Mouse (Mus musculus) hindbrain, embryonic 16.5 days (tissue): ENCODE measurements around the gene Gm20696. TPM values are rescaled to one million over a fixed set of nuclear protein-coding genes. Genes with fewer than 3 reads are reported as not detected.

Source experiments
- ATAC-seq: fragments of 200-750 bp; cut with Nextera tagmentation; 2 replicates; pipeline ENCODE4 v1.8.0; 2017; ENCODE audit warnings: moderate TSS enrichment, moderate library complexity
- H3K27ac ChIP-seq: fragments of 300-500 bp; sonication (generic); 2 replicates; pipeline ENCODE4 v1.5.1; 2014; ENCODE audit warnings: low read depth, mild to moderate bottlenecking, control low read depth, low read length, moderate library complexity
- H3K27me3 ChIP-seq: fragments of 300-500 bp; sonication (generic); replicated peaks from 2 replicates; pipeline ENCODE4 v1.6.1; 2014; ENCODE audit warnings: low read length; ENCODE audit not compliant: control insufficient read depth, insufficient read depth
- H3K36me3 ChIP-seq: fragments of 300-500 bp; sonication (generic); 2 replicates; pipeline ENCODE4 v1.6.1; 2014; ENCODE audit warnings: mild to moderate bottlenecking, low read length, moderate library complexity, mixed read lengths; ENCODE audit not compliant: control insufficient read depth, insufficient read depth
- H3K4me1 ChIP-seq: fragments of 300-500 bp; sonication (generic); 2 replicates; pipeline ENCODE4 v1.6.1; 2014; ENCODE audit warnings: low read depth, low read length; ENCODE audit not compliant: control insufficient read depth, insufficient read depth
- H3K4me2 ChIP-seq: fragments of 300-500 bp; sonication (generic); 2 replicates; pipeline ENCODE4 v1.6.1; 2014; ENCODE audit warnings: mild to moderate bottlenecking, low read length, control low read depth, moderate library complexity
- H3K4me3 ChIP-seq: fragments of 300-500 bp; sonication (generic); 2 replicates; pipeline ENCODE4 v1.5.1; 2014; ENCODE audit warnings: mild to moderate bottlenecking, low read length, control low read depth, moderate library complexity
- H3K9ac ChIP-seq: fragments of 300-500 bp; sonication (generic); 2 replicates; pipeline ENCODE4 v1.6.1; 2014; ENCODE audit warnings: low read depth, mild to moderate bottlenecking, control low read depth, low read length, moderate library complexity
- H3K9me3 ChIP-seq: fragments of 300-500 bp; sonication (generic); 2 replicates; pipeline ENCODE4 v1.6.1; 2014; ENCODE audit warnings: mild to moderate bottlenecking, low read length, moderate library complexity; ENCODE audit not compliant: control insufficient read depth
- WGBS: fragments of 180-500 bp; shearing (Covaris S2); extraction: QIAGEN DNeasy Blood & Tissue Kit; methylation state at CpG from one replicate; pipeline ENCODE4 v1.1.7; 2014; 5-methylcytosine and 5-hydroxymethylcytosine counted together
- polyA plus RNA-seq: library from polyadenylated mRNA; unstranded; fragments of >200 nt; fragmentation: Nextera tagmentation; extraction: Ambion mirVana; gene quantifications from 2 replicates; pipeline ENCODE4 v1.2.1, GENCODE M21; 2015

The Gm20696 gene
- polyA plus RNA-seq, 1 experiment from 2014 or later, result 1.8 TPM

GRCm38 (mm10) chr6:99273177-99273576, 393.4 kb downstream of the Gm20696 start:
- no peak overlapping the region for H3K9ac ChIP-seq
- no peaks in the 10 kb centered on the region for H3K9me3 ChIP-seq
- no peak overlapping the region for H3K4me3 ChIP-seq
- WGBS, result 87% methylated on average over 5 of the region's 5 CpGs
- H3K27me3 ChIP-seq, result no peaks in the 10 kb centered on the region
- no peak overlapping the region for H3K27ac ChIP-seq
- H3K4me2 ChIP-seq, result no peak overlapping the region
- peaks cover 3% of the 10 kb centered on the region; the same call in 1 of the 2 replicates for H3K4me1 ChIP-seq
- no peak for ATAC-seq
- H3K36me3 ChIP-seq, result no peaks in the 10 kb centered on the region

GRCm38 (mm10) chr6:99272174-99272573, 394.4 kb downstream of the Gm20696 start:
- Histone ChIP-seq H3K36me3 (no peaks in the 10 kb centered on the region), H3K4me2 (no peak overlapping the region), H3K4me1 (peaks cover 5% of the 10 kb centered on the region; the same call in 1 of the 2 replicates), H3K27me3 (no peaks in the 10 kb centered on the region), H3K9ac (no peak overlapping the region), H3K9me3 (no peaks in the 10 kb centered on the region), H3K27ac (no peak overlapping the region), H3K4me3 (no peak overlapping the region)
- 79% methylated on average over 3 of the region's 3 CpGs for WGBS
- no peak for ATAC-seq

DNA sequence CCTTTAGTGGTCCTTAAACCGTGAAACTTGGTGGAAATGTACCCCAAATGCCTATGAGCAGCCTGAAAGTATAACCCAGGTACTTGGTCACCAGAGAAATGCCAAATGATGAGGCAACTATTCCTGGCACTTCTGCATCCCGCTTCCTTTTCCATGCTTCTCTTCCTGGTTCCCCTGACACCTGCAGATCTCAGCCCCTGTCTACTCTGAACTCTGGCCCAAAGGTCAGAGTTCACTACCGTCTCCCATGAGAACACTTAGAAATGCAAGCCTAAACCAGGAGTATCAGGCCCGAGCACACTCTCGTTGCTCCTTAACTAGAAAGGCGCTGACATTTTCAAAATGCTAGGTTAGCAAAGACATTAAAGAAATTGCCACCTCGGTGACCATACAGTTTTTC, 394.9 kb downstream of the Gm20696 start:
- H3K36me3 ChIP-seq, result no peaks in the 10 kb centered on the region

DNA sequence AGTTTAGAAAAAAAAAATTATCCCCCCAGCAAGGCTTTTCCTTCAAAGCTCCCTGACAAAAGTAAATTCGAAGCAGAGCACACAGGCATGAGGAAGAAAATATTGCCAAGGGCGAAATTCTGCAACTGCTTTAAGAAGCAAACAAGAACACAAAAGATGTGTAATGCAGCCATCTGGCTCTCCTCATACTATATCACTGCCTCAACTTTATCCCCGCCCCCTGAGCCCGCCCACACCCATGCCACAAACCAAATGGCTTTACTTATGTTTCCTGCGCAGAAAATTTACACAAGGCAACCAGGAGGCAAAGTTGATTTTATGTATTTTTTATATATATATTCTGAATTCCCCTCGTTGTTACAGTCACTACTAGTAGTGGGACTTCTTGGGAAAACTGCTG, 396.7 kb downstream of the Gm20696 start:
- H3K9ac ChIP-seq, result no peak overlapping the region
- 83% methylated on average over 6 of the region's 6 CpGs for WGBS
- H3K4me1 ChIP-seq, result peaks cover 16% of the 10 kb centered on the region
- H3K36me3 ChIP-seq, result no peaks in the 10 kb centered on the region
- ATAC-seq, result no peak
- no peaks in the 10 kb centered on the region for H3K27me3 ChIP-seq
- H3K4me3 ChIP-seq, result no peak overlapping the region
- no peak overlapping the region for H3K27ac ChIP-seq
- H3K9me3 ChIP-seq, result no peaks in the 10 kb centered on the region
- H3K4me2 ChIP-seq, result no peak overlapping the region

More for the DNA sequence above, 394.9 kb downstream of the Gm20696 start:
- Histone ChIP-seq H3K9me3 (no peaks in the 10 kb centered on the region), H3K27me3 (no peaks in the 10 kb centered on the region), H3K4me1 (peaks cover 5% of the 10 kb centered on the region; the same call in 1 of the 2 replicates), H3K4me2 (no peak overlapping the region), H3K27ac (no peak overlapping the region), H3K9ac (no peak overlapping the region), H3K4me3 (no peak overlapping the region)
- no peak for ATAC-seq
- 81% methylated on average over 7 of the region's 7 CpGs for WGBS

GRCm38 (mm10) chr6:99268171-99269061, 398.2 kb downstream of the Gm20696 start:
- H3K27me3 ChIP-seq, result peaks cover 4% of the 10 kb centered on the region
- 38% methylated on average over 20 of the region's 20 CpGs for WGBS
- no peak overlapping the region for H3K4me2 ChIP-seq

DNA sequence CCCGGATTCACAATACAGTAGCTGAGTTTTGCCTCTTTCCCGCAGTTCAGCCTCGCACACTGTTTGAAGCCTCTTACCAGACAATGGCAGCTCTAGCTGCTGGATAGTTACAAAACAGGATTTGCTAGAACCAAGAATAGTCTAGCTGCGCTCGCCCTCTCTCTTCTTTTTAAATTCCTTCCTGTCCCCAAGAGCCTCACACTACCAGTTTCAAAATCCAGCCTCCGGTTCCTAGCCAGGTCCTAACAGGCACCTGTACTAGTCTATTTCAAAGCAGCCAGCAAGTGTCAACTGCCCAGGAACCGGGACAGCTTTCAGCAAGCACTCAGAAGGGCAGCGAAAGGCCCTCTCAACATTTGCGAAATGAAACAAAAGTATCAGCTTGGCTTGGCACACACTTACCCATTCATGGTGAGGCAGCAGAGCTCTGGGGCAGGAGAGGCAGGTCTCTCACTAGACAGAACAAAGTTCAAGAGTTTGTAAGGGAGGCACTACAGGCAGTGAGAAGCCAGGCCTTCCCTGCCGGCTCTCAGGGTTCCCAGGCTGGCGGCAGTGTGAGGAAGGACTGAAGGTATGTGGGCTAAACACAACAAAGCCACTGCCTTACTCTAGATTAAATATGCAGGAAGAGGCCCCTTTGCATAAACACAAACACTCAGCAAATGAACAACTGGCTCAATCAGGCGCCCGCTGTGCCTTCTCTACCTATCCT, 400.5 kb downstream of the Gm20696 start:
- H3K36me3 ChIP-seq, result no peaks in the 10 kb centered on the region
- WGBS, result 30% methylated on average over 13 of the region's 13 CpGs
- no peak overlapping the region; the same call in 1 of the 2 replicates for H3K4me3 ChIP-seq
- peak overlapping the region; percentile 42 for H3K27ac ChIP-seq
- H3K4me2 ChIP-seq, result peak overlapping the region; percentile 39
- peak; percentile 51; the same call in 1 of the 2 replicates for ATAC-seq
- no peaks in the 10 kb centered on the region for H3K9me3 ChIP-seq
- H3K27me3 ChIP-seq, result peaks cover 4% of the 10 kb centered on the region
- peak overlapping the region; percentile 38 for H3K9ac ChIP-seq
- peaks cover 18% of the 10 kb centered on the region for H3K4me1 ChIP-seq

More at GRCm38 (mm10) chr6:99268171-99269061, 398.2 kb downstream of the Gm20696 start:
- Histone ChIP-seq H3K36me3 (no peaks in the 10 kb centered on the region), H3K4me1 (peaks cover 18% of the 10 kb centered on the region), H3K9me3 (no peaks in the 10 kb centered on the region), H3K27ac (no peak overlapping the region), H3K9ac (no peak overlapping the region), H3K4me3 (no peak overlapping the region)
- peak; percentile 59 for ATAC-seq

GRCm38 (mm10) chr6:99265173-99265572, 401.4 kb downstream of the Gm20696 start:
- Histone ChIP-seq H3K9me3 (no peaks in the 10 kb centered on the region), H3K4me3 (no peak overlapping the region), H3K4me2 (no peak overlapping the region), H3K9ac (no peak overlapping the region), H3K36me3 (no peaks in the 10 kb centered on the region), H3K27me3 (peaks cover 4% of the 10 kb centered on the region), H3K4me1 (peaks cover 18% of the 10 kb centered on the region), H3K27ac (no peak overlapping the region)
- WGBS, result 29% methylated on average over 4 of the region's 4 CpGs
- no peak for ATAC-seq

DNA sequence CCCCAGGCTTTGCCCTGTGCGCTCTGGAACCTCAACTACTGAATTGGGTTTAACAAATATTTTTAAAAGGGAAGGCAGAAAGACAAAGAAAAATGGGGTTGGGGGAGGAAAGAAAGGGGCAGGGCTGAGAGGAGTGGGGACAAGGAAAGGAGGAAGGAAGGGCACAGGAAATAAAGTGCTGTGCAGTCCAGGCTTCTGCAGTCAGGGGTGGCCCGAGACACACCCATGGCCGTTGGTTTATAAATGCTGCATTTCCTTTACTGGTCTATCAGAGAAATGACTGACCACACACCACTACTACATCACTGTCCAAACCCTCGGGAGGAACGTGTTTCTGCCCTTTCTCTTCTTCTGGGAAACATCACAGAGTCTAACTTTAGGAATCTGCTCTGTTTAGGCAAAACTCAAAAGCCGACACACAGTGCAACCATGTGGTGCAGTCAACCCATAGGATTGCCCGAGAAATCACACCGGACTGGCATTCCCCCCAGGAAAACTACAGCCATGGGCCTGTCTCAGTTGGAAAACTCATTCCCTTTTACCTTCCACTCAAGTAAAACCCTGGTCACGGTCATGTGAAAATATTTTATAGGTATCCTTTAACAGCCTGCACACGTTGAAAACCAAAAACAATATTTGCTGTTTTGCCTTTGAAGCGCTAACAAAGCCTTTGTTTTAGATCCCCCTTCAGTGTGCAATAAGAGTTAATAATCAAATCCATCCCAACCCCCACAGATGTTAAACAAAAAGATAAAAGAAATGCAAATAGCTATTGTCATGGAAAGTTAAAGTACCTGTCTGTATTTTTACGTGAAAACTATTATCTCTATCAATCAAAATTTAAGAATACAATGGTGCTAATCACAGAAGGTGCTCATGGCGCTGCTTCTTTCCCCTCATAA, 402.2 kb downstream of the Gm20696 start:
- WGBS, result 32% methylated on average over 13 of the region's 13 CpGs
- Histone ChIP-seq H3K4me3 (no peak overlapping the region), H3K36me3 (no peaks in the 10 kb centered on the region), H3K27me3 (peaks cover 4% of the 10 kb centered on the region), H3K4me1 (peaks cover 18% of the 10 kb centered on the region), H3K27ac (no peak overlapping the region), H3K9me3 (no peaks in the 10 kb centered on the region), H3K9ac (no peak overlapping the region), H3K4me2 (no peak overlapping the region)
- ATAC-seq, result no peak
